Mouse (Mus musculus) gastrocnemius, postnatal 25 days (tissue): Measurements from ENCODE around the gene Gap43. TPM values are rescaled to one million over a fixed set of nuclear protein-coding genes. Genes with fewer than 3 reads are reported as not detected.

ENCODE experiments used
- microRNA-seq, 2 experiments: library from miRNA; unstranded; fragments of <30 nt; microRNA quantifications; one replicate each; pipeline ENCODE4 v1.2.0; 2021; ENCODE audit warnings: borderline replicate concordance in 2 of 2
- total RNA-seq, 2 experiments: library from RNA; stranded (reverse); gene quantifications; 1 replicate in 1 of 2; 2 replicates in 1 of 2; pipeline ENCODE4 v1.2.3; 2021

Gap43 gene
- total RNA-seq, 2 experiments from 2014 or later, result 0.56 to 1.8 TPM

Small RNAs within 50 kb of the gene (microRNA-seq; reads per million reads assigned to microRNA genes)
- gene Mir6540, result 0.74 to 0.79 reads per million in 2 experiments
